Comparison of ENCODE assay signal across 8 mouse cellular contexts in genomic region chr19:4202149-4202548, GRCm38 (mm10). TPM values are rescaled to one million over a fixed set of nuclear protein-coding genes. Genes with fewer than 3 reads are reported as not detected.
DNase-seq lines count a peak whose midpoint lies in the region; ATAC-seq and TF ChIP-seq lines count a peak whose summit lies in the region.

No protein-coding gene starts in this region.

- peak overlapping the region; percentile 83 for H3K4me3 ChIP-seq in heart, embryonic 13.5 days
- H3K4me3 ChIP-seq in MEL (ENCODE audit: control insufficient read depth in 1 of 2, insufficient read depth in 1 of 2, low read depth in 2 of 2, low read length in 2 of 2): peak overlapping the region; percentile 55 to 82
- H3K4me3 ChIP-seq in hindbrain, embryonic 10.5 days: peak overlapping the region; percentile 67
- peak overlapping the region; percentile 65 for H3K4me3 ChIP-seq in midbrain, embryonic 10.5 days

- H3K27ac ChIP-seq in heart, embryonic 13.5 days (replicated peaks): 0 out of 2 replicates have a peak overlapping the region, but pooled peaks have one; percentile 77
- peak overlapping the region; percentile 32; the same call in 1 of the 2 replicates for H3K27ac ChIP-seq in MEL (ENCODE audit: control insufficient read depth, low read depth, low read length)
- peak overlapping the region; percentile 89 for H3K27ac ChIP-seq in hindbrain, embryonic 10.5 days
- H3K27ac ChIP-seq in midbrain, embryonic 10.5 days (replicated peaks): peak overlapping the region; percentile 87

- TF ChIP-seq CTCF in MEL (IDR thresholded peaks at IDR 0.05 in 2 of 3, conservative IDR thresholded peaks at IDR 0.05 in 1 of 3; ENCODE audit: control insufficient read depth in 1 of 3, insufficient read depth in 1 of 3, low read depth in 2 of 3, low read length in 3 of 3, poor library complexity in 1 of 3, severe bottlenecking in 1 of 3): no peak

- peaks cover 23% of the 10 kb centered on the region for H3K4me1 ChIP-seq in heart, embryonic 13.5 days
- peaks cover 6 to 34% of the 10 kb centered on the region in 2 experiments for H3K4me1 ChIP-seq in MEL (ENCODE audit: control insufficient read depth in 1 of 2, insufficient read depth in 2 of 2, low read length in 2 of 2)
- H3K4me1 ChIP-seq in hindbrain, embryonic 10.5 days (replicated peaks): peaks cover 37% of the 10 kb centered on the region
- H3K4me1 ChIP-seq in midbrain, embryonic 10.5 days: peaks cover 30% of the 10 kb centered on the region

- H3K36me3 ChIP-seq in heart, embryonic 13.5 days: peaks cover 33% of the 10 kb centered on the region
- peaks cover 0 to 22% of the 10 kb centered on the region in 2 experiments; a peak in 2 of 4 replicates for H3K36me3 ChIP-seq in MEL (ENCODE audit: control insufficient read depth in 1 of 2, insufficient read depth in 2 of 2, low read length in 2 of 2)
- H3K36me3 ChIP-seq in hindbrain, embryonic 10.5 days: peaks cover 35% of the 10 kb centered on the region
- peaks cover 35% of the 10 kb centered on the region for H3K36me3 ChIP-seq in midbrain, embryonic 10.5 days

- 0 out of 4 replicates have a peak, but pooled peaks of 1 of the 2 experiments have one; percentile 5 for TF ChIP-seq POLR2A in MEL (IDR thresholded peaks at IDR 0.05; ENCODE audit: control insufficient read depth in 1 of 2, insufficient read depth in 1 of 2, low read depth in 1 of 2, low read length in 2 of 2, poor library complexity in 1 of 2)

- no peak for TF ChIP-seq EP300 in MEL (IDR thresholded peaks at IDR 0.05; ENCODE audit: low read depth in 1 of 2, low read length in 2 of 2)

- TF ChIP-seq RAD21 in MEL (IDR thresholded peaks at IDR 0.05; ENCODE audit: low read depth, low read length): no peak

- peak overlapping the region; percentile 97 for H3K4me2 ChIP-seq in heart, embryonic 13.5 days

- H3K9me3 ChIP-seq in heart, embryonic 13.5 days: no peaks in the 10 kb centered on the region
- H3K9me3 ChIP-seq in MEL (replicated peaks; ENCODE audit: insufficient read depth, low read length): no peaks in the 10 kb centered on the region
- H3K9me3 ChIP-seq in hindbrain, embryonic 10.5 days: no peaks in the 10 kb centered on the region
- H3K9me3 ChIP-seq in midbrain, embryonic 10.5 days (replicated peaks): no peaks in the 10 kb centered on the region

- intact Hi-C loops in heart, postnatal 14 days (cut with DNase I): no loop called here

- no peak for DNase-seq in heart, postnatal 14 days
- no peak for DNase-seq in MEL (ENCODE audit: low read depth, low spot score)
- no peak for DNase-seq in hindbrain, embryonic 10.5 days (ENCODE audit: low spot score)
- no peak for DNase-seq in midbrain, embryonic 10.5 days (ENCODE audit: low spot score)
- DNase-seq in left cerebral cortex, adult 11 months (ENCODE audit: low spot score): no peak
- no peak for DNase-seq in c-Kit-positive CD71-positive TER-119-positive erythroid progenitor cells, embryonic 14.5 days (ENCODE audit: low spot score)
- no peak for DNase-seq in spleen, postnatal 14 days (ENCODE audit: low spot score in 2 of 2)

- ATAC-seq in heart, embryonic 13.5 days (ENCODE audit: extremely low read depth, insufficient number of reproducible peaks, low FRiP score, low TSS enrichment): no peak

- 36% methylated on average over 7 of the region's 7 CpGs for WGBS in heart, embryonic 13.5 days
- WGBS in hindbrain, embryonic 10.5 days: 28% methylated on average over 7 of the region's 7 CpGs
- WGBS in midbrain, embryonic 10.5 days: 39% methylated on average over 7 of the region's 7 CpGs

- H3K9ac ChIP-seq in heart, embryonic 13.5 days: peak overlapping the region; percentile 93
- peak overlapping the region; percentile 70 for H3K9ac ChIP-seq in MEL (ENCODE audit: control insufficient read depth, low read depth, low read length, poor library complexity, severe bottlenecking)

- H3K79me2 ChIP-seq in MEL (ENCODE audit: control insufficient read depth, insufficient read depth, low read length, poor library complexity): peaks cover 16% of the 10 kb centered on the region

- H3K27me3 ChIP-seq in heart, embryonic 13.5 days (replicated peaks): peaks cover 31% of the 10 kb centered on the region
- H3K27me3 ChIP-seq in MEL (ENCODE audit: control insufficient read depth in 1 of 2, insufficient read depth in 2 of 2, low read length in 2 of 2): no peaks in the 10 kb centered on the region
- H3K27me3 ChIP-seq in hindbrain, embryonic 10.5 days (ENCODE audit: insufficient read depth, poor library complexity, severe bottlenecking): peaks cover 27% of the 10 kb centered on the region
- H3K27me3 ChIP-seq in midbrain, embryonic 10.5 days (ENCODE audit: low read depth, poor library complexity, severe bottlenecking): peaks cover 40% of the 10 kb centered on the region

TF ChIP-seq in MEL, 35 proteins besides CTCF, POLR2A, EP300 and RAD21:
- TF ChIP-seq NRF1 (IDR thresholded peaks at IDR 0.05; ENCODE audit: insufficient read depth, low read depth, low read length, poor library complexity, severe bottlenecking) (no peak), ETS1 (IDR thresholded peaks at IDR 0.05; ENCODE audit: low read depth, low read length) (no peak), E2F4 (IDR thresholded peaks at IDR 0.05; ENCODE audit: borderline replicate concordance, low read depth, low read length) (no peak)

RNA-seq across cellular contexts. Expression of gene Rad9a, which starts 0.7 kb away (rescaled TPM):
- 21.3 and 22.2 TPM in 2 replicates for polyA plus RNA-seq in heart, embryonic 13.5 days (2015; fragmentation: Nextera tagmentation; extraction: Ambion mirVana)
- 1 to 10 TPM; 4.7 to 5.0 TPM for total RNA-seq in heart, postnatal 14 days (2021)
- 20.5 and 21.3 TPM in 2 replicates for total RNA-seq in MEL (2012; rRNA removed)
- polyA plus RNA-seq in MEL (2012; ENCODE audit: insufficient read depth in 1 of 2, insufficient read length in 2 of 2, low read depth in 1 of 2, low replicate concordance in 2 of 2, missing spikeins in 1 of 2): 10 to 100 TPM in 1 of 2 experiments, not detected in 1; 37.9 TPM
- 53.0 and 53.9 TPM in 2 replicates for polyA plus RNA-seq in hindbrain, embryonic 10.5 days (2016; fragmentation: Nextera tagmentation; extraction: Ambion mirVana)
- polyA plus RNA-seq in midbrain, embryonic 10.5 days (2016; fragmentation: Nextera tagmentation; extraction: Ambion mirVana): 58.9 and 60.3 TPM in 2 replicates

RNA-seq across cellular contexts. Expression of gene Ppp1ca, which starts 10.3 kb away (rescaled TPM):
- 642 and 729 TPM in 2 replicates for polyA plus RNA-seq in heart, embryonic 13.5 days (2015; fragmentation: Nextera tagmentation; extraction: Ambion mirVana)
- total RNA-seq in heart, postnatal 14 days (2021): 100 to 1,000 TPM; 368 to 404 TPM
- total RNA-seq in MEL (2012; rRNA removed): 437 and 453 TPM in 2 replicates
- 100 to 1,000 TPM; 455 to 505 TPM for polyA plus RNA-seq in MEL (2012; ENCODE audit: insufficient read depth in 1 of 2, insufficient read length in 2 of 2, low read depth in 1 of 2, low replicate concordance in 2 of 2, missing spikeins in 1 of 2)
- 1,005 and 1,038 TPM in 2 replicates for polyA plus RNA-seq in hindbrain, embryonic 10.5 days (2016; fragmentation: Nextera tagmentation; extraction: Ambion mirVana)
- 1,003 and 1,059 TPM in 2 replicates for polyA plus RNA-seq in midbrain, embryonic 10.5 days (2016; fragmentation: Nextera tagmentation; extraction: Ambion mirVana)

RNA-seq across cellular contexts. Expression of gene Tbc1d10c, which starts 11.1 kb away (rescaled TPM):
- polyA plus RNA-seq in heart, embryonic 13.5 days (2015; fragmentation: Nextera tagmentation; extraction: Ambion mirVana): 2.0 and 2.7 TPM in 2 replicates
- 1 to 10 TPM; 4.0 to 7.5 TPM for total RNA-seq in heart, postnatal 14 days (2021)
- 14.0 and 15.2 TPM in 2 replicates for total RNA-seq in MEL (2012; rRNA removed)
- 10 to 100 TPM in 1 of 2 experiments, not detected in 1; 15.5 TPM for polyA plus RNA-seq in MEL (2012; ENCODE audit: insufficient read depth in 1 of 2, insufficient read length in 2 of 2, low read depth in 1 of 2, low replicate concordance in 2 of 2, missing spikeins in 1 of 2)
- polyA plus RNA-seq in hindbrain, embryonic 10.5 days (2016; fragmentation: Nextera tagmentation; extraction: Ambion mirVana): 0.85 and 1.2 TPM in 2 replicates
- polyA plus RNA-seq in midbrain, embryonic 10.5 days (2016; fragmentation: Nextera tagmentation; extraction: Ambion mirVana): 0.85 and 1.2 TPM in 2 replicates

RNA-seq across cellular contexts. Expression of gene Clcf1, which starts 11.9 kb away (rescaled TPM):
- 1.1 and 1.9 TPM in 2 replicates for polyA plus RNA-seq in heart, embryonic 13.5 days (2015; fragmentation: Nextera tagmentation; extraction: Ambion mirVana)
- total RNA-seq in heart, postnatal 14 days (2021): 1 to 10 TPM; 1.6 to 2.0 TPM
- 0.13 and 0.42 TPM in 2 replicates for total RNA-seq in MEL (2012; rRNA removed)
- polyA plus RNA-seq in MEL (2012; ENCODE audit: insufficient read depth in 1 of 2, insufficient read length in 2 of 2, low read depth in 1 of 2, low replicate concordance in 2 of 2, missing spikeins in 1 of 2): 1 to 10 TPM in 1 of 2 experiments, not detected in 1; 2.3 TPM
- polyA plus RNA-seq in hindbrain, embryonic 10.5 days (2016; fragmentation: Nextera tagmentation; extraction: Ambion mirVana): 0.87 and 1.2 TPM in 2 replicates
- 0.65 and 0.74 TPM in 2 replicates for polyA plus RNA-seq in midbrain, embryonic 10.5 days (2016; fragmentation: Nextera tagmentation; extraction: Ambion mirVana)

RNA-seq across cellular contexts. Expression of gene AC109138.7, which starts 12.0 kb away (rescaled TPM):
- not detected in 2 replicates for polyA plus RNA-seq in heart, embryonic 13.5 days (2015; fragmentation: Nextera tagmentation; extraction: Ambion mirVana)
- total RNA-seq in heart, postnatal 14 days (2021): not detected
- not detected in 2 replicates for total RNA-seq in MEL (2012; rRNA removed)
- polyA plus RNA-seq in MEL (2012; ENCODE audit: insufficient read depth in 1 of 2, insufficient read length in 2 of 2, low read depth in 1 of 2, low replicate concordance in 2 of 2, missing spikeins in 1 of 2): not detected
- polyA plus RNA-seq in hindbrain, embryonic 10.5 days (2016; fragmentation: Nextera tagmentation; extraction: Ambion mirVana): not detected in 2 replicates
- not detected in 2 replicates for polyA plus RNA-seq in midbrain, embryonic 10.5 days (2016; fragmentation: Nextera tagmentation; extraction: Ambion mirVana)

Comparison
In these comparisons a context has a peak if more than half of its experiments do, and no peak if none do; other contexts are left out.
1. H3K27ac ChIP-seq: peak in every context shown above with its lines; median percentile 89 in hindbrain, embryonic 10.5 days; 87 in midbrain, embryonic 10.5 days; 77 in heart, embryonic 13.5 days; 32 in MEL.